Mouse (Mus musculus) hindbrain, embryonic 13.5 days (tissue): ENCODE results near the gene Trem3. TPM values are rescaled to one million over a fixed set of nuclear protein-coding genes. Genes with fewer than 3 reads are reported as not detected.

Experiments
- ATAC-seq: fragments of 200-750 bp; cut with Nextera tagmentation; 2 replicates; pipeline ENCODE4 v1.8.0; 2017; ENCODE audit warnings: moderate TSS enrichment; ENCODE audit not compliant: low FRiP score
- H3K27ac ChIP-seq: fragments of 300-500 bp; sonication (generic); 2 replicates; pipeline ENCODE4 v1.5.1; 2015; ENCODE audit warnings: inconsistent platforms, mild to moderate bottlenecking, moderate library complexity
- H3K27me3 ChIP-seq: fragments of 300-500 bp; sonication (generic); 2 replicates; pipeline ENCODE4 v1.6.1; 2015; ENCODE audit warnings: mild to moderate bottlenecking, inconsistent platforms
- H3K36me3 ChIP-seq: fragments of 300-500 bp; sonication (generic); 2 replicates; pipeline ENCODE4 v1.6.1; 2015; ENCODE audit warnings: mild to moderate bottlenecking, inconsistent platforms
- H3K4me1 ChIP-seq: fragments of 300-500 bp; sonication (generic); replicated peaks from 2 replicates; pipeline ENCODE4 v1.6.1; 2015; ENCODE audit warnings: inconsistent platforms
- H3K4me2 ChIP-seq: fragments of 300-500 bp; sonication (generic); 2 replicates; pipeline ENCODE4 v1.6.1; 2015; ENCODE audit warnings: inconsistent platforms, mild to moderate bottlenecking, moderate library complexity
- H3K4me3 ChIP-seq: fragments of 300-500 bp; sonication (generic); 2 replicates; pipeline ENCODE4 v1.5.1; 2015; ENCODE audit warnings: mild to moderate bottlenecking, inconsistent platforms
- H3K9ac ChIP-seq: fragments of 300-500 bp; sonication (generic); 2 replicates; pipeline ENCODE4 v1.6.1; 2015; ENCODE audit warnings: mild to moderate bottlenecking, inconsistent platforms
- H3K9me3 ChIP-seq: fragments of 300-500 bp; sonication (generic); 2 replicates; pipeline ENCODE4 v1.6.1; 2016; ENCODE audit warnings: inconsistent platforms
- WGBS: fragments of 180-500 bp; shearing (Covaris S2); methylation state at CpG from one replicate; pipeline ENCODE4 v1.1.7; 2015; 5-methylcytosine and 5-hydroxymethylcytosine counted together
- polyA plus RNA-seq: library from polyadenylated mRNA; unstranded; fragments of >200 nt; fragmentation: Nextera tagmentation; extraction: Ambion mirVana; gene quantifications from 2 replicates; pipeline ENCODE4 v1.2.1, GENCODE M21; 2015

The Trem3 gene
- polyA plus RNA-seq, 1 experiment from 2014 or later, result not detected

- H3K4me2 ChIP-seq, result no peak overlapping the region
- H3K4me3 ChIP-seq, result no peak overlapping the region
- no peaks in the 10 kb centered on the region for H3K4me1 ChIP-seq
- ATAC-seq, result no peak
- peaks cover 4% of the 10 kb centered on the region; the same call in 1 of the 2 replicates for H3K9me3 ChIP-seq
- H3K27me3 ChIP-seq, result no peaks in the 10 kb centered on the region
- no peak overlapping the region for H3K27ac ChIP-seq
- H3K36me3 ChIP-seq, result no peaks in the 10 kb centered on the region
- H3K9ac ChIP-seq, result no peak overlapping the region
- 95% methylated on average over 7 of the region's 7 CpGs for WGBS
Observed at GRCm38 (mm10) chr17:48250631-48251030, 3.1 kb downstream of the Trem3 start.

- no peaks in the 10 kb centered on the region for H3K4me1 ChIP-seq
- H3K4me2 ChIP-seq, result no peak overlapping the region
- H3K36me3 ChIP-seq, result no peaks in the 10 kb centered on the region
- no peak overlapping the region for H3K9ac ChIP-seq
- no peaks in the 10 kb centered on the region for H3K27me3 ChIP-seq
- no peak overlapping the region for H3K27ac ChIP-seq
- no peak for ATAC-seq
- H3K9me3 ChIP-seq, result peaks cover 21% of the 10 kb centered on the region
- H3K4me3 ChIP-seq, result no peak overlapping the region
Observed at GRCm38 (mm10) chr17:48256575-48256974, 9.0 kb downstream of the Trem3 start.

GRCm38 (mm10) chr17:48261868-48262267, 14.3 kb downstream of the Trem3 start:
- Histone ChIP-seq H3K9me3 (peaks cover 21% of the 10 kb centered on the region), H3K4me3 (no peak overlapping the region), H3K9ac (no peak overlapping the region), H3K36me3 (no peaks in the 10 kb centered on the region), H3K27me3 (no peaks in the 10 kb centered on the region), H3K27ac (no peak overlapping the region), H3K4me2 (no peak overlapping the region), H3K4me1 (no peaks in the 10 kb centered on the region)
- ATAC-seq, result no peak
- WGBS, result 77% methylated on average over 2 of the region's 2 CpGs

- Histone ChIP-seq H3K4me1 (no peaks in the 10 kb centered on the region), H3K9me3 (peaks cover 17% of the 10 kb centered on the region), H3K36me3 (no peaks in the 10 kb centered on the region), H3K4me2 (no peak within 1 kb of the TSS), H3K9ac (no peak within 1 kb of the TSS), H3K27me3 (no peaks in the 10 kb centered on the region), H3K4me3 (no peak within 1 kb of the TSS), H3K27ac (no peak within 1 kb of the TSS)
- 84% methylated on average over 3 of the region's 3 CpGs for WGBS
- ATAC-seq, result no peak
Observed at GRCm38 (mm10) chr17:48263741-48264362, 16.3 kb downstream of the Trem3 start, which contains the start of gene Treml4. Gene Treml4 (plus strand): TSS chr17:48264295.

- no peak for ATAC-seq
- WGBS, result 96% methylated on average over 7 of the region's 7 CpGs
- no peaks in the 10 kb centered on the region for H3K36me3 ChIP-seq
Observed at GRCm38 (mm10) chr17:48264662-48265061, 17.1 kb downstream of the Trem3 start.

GRCm38 (mm10) chr17:48266138-48266537, 18.6 kb downstream of the Trem3 start:
- Histone ChIP-seq H3K4me3 (no peak overlapping the region), H3K4me2 (no peak overlapping the region), H3K9ac (no peak overlapping the region), H3K36me3 (no peaks in the 10 kb centered on the region), H3K9me3 (no peaks in the 10 kb centered on the region), H3K27me3 (no peaks in the 10 kb centered on the region), H3K27ac (no peak overlapping the region), H3K4me1 (no peaks in the 10 kb centered on the region)
- 10% methylated on average over 2 of the region's 2 CpGs for WGBS
- no peak for ATAC-seq

More at GRCm38 (mm10) chr17:48264662-48265061, 17.1 kb downstream of the Trem3 start:
- Histone ChIP-seq H3K9me3 (peaks cover 9% of the 10 kb centered on the region), H3K4me1 (no peaks in the 10 kb centered on the region), H3K9ac (no peak overlapping the region), H3K27ac (no peak overlapping the region), H3K4me3 (no peak overlapping the region), H3K27me3 (no peaks in the 10 kb centered on the region), H3K4me2 (no peak overlapping the region)

- no peak for ATAC-seq
- Histone ChIP-seq H3K9me3 (no peaks in the 10 kb centered on the region), H3K9ac (no peak overlapping the region), H3K27me3 (no peaks in the 10 kb centered on the region), H3K4me3 (no peak overlapping the region), H3K36me3 (no peaks in the 10 kb centered on the region), H3K4me2 (no peak overlapping the region), H3K4me1 (no peaks in the 10 kb centered on the region), H3K27ac (no peak overlapping the region)
- 34% methylated on average over 2 of the region's 2 CpGs for WGBS
Observed at GRCm38 (mm10) chr17:48266610-48267304, 19.2 kb downstream of the Trem3 start.

GRCm38 (mm10) chr17:48267591-48267990, 20.0 kb downstream of the Trem3 start:
- 97% methylated on average over 1 of the region's 1 CpGs for WGBS
- ATAC-seq, result no peak

GRCm38 (mm10) chr17:48268276-48268675, 20.7 kb downstream of the Trem3 start:
- H3K36me3 ChIP-seq, result no peaks in the 10 kb centered on the region
- H3K27me3 ChIP-seq, result no peaks in the 10 kb centered on the region
- no peak overlapping the region for H3K9ac ChIP-seq
- ATAC-seq, result no peak
- no peaks in the 10 kb centered on the region for H3K4me1 ChIP-seq
- H3K27ac ChIP-seq, result no peak overlapping the region
- H3K4me3 ChIP-seq, result no peak overlapping the region
- H3K4me2 ChIP-seq, result no peak overlapping the region
- H3K9me3 ChIP-seq, result no peaks in the 10 kb centered on the region

More at GRCm38 (mm10) chr17:48267591-48267990, 20.0 kb downstream of the Trem3 start:
- H3K4me3 ChIP-seq, result no peak overlapping the region
- H3K36me3 ChIP-seq, result no peaks in the 10 kb centered on the region
- H3K27ac ChIP-seq, result no peak overlapping the region
- H3K4me1 ChIP-seq, result no peaks in the 10 kb centered on the region
- no peak overlapping the region for H3K9ac ChIP-seq
- H3K27me3 ChIP-seq, result no peaks in the 10 kb centered on the region
- H3K9me3 ChIP-seq, result no peaks in the 10 kb centered on the region
- no peak overlapping the region for H3K4me2 ChIP-seq

GRCm38 (mm10) chr17:48269833-48270232, 22.3 kb downstream of the Trem3 start:
- no peak overlapping the region for H3K27ac ChIP-seq
- H3K4me3 ChIP-seq, result no peak overlapping the region
- no peaks in the 10 kb centered on the region for H3K27me3 ChIP-seq
- H3K9me3 ChIP-seq, result no peaks in the 10 kb centered on the region
- WGBS, result 81% methylated on average over 4 of the region's 4 CpGs
- H3K4me1 ChIP-seq, result no peaks in the 10 kb centered on the region
- no peak overlapping the region for H3K9ac ChIP-seq
- no peak overlapping the region for H3K4me2 ChIP-seq
- no peaks in the 10 kb centered on the region for H3K36me3 ChIP-seq
- ATAC-seq, result no peak

- no peak overlapping the region for H3K27ac ChIP-seq
- ATAC-seq, result no peak
- 83% methylated on average over 5 of the region's 5 CpGs for WGBS
- H3K4me2 ChIP-seq, result no peak overlapping the region
- no peak overlapping the region for H3K9ac ChIP-seq
- H3K4me1 ChIP-seq, result no peaks in the 10 kb centered on the region
- H3K27me3 ChIP-seq, result no peaks in the 10 kb centered on the region
- no peak overlapping the region for H3K4me3 ChIP-seq
- no peaks in the 10 kb centered on the region for H3K9me3 ChIP-seq
- no peaks in the 10 kb centered on the region for H3K36me3 ChIP-seq
Observed at GRCm38 (mm10) chr17:48272158-48272557, 24.6 kb downstream of the Trem3 start.

GRCm38 (mm10) chr17:48272598-48272997, 25.0 kb downstream of the Trem3 start:
- H3K9ac ChIP-seq, result no peak overlapping the region
- no peak overlapping the region for H3K4me2 ChIP-seq
- no peak overlapping the region for H3K27ac ChIP-seq
- 92% methylated on average over 4 of the region's 4 CpGs for WGBS
- H3K4me1 ChIP-seq, result no peaks in the 10 kb centered on the region
- no peaks in the 10 kb centered on the region for H3K9me3 ChIP-seq
- no peaks in the 10 kb centered on the region for H3K27me3 ChIP-seq
- no peak for ATAC-seq
- H3K4me3 ChIP-seq, result no peak overlapping the region
- no peaks in the 10 kb centered on the region for H3K36me3 ChIP-seq

- Histone ChIP-seq H3K9ac (no peak overlapping the region), H3K36me3 (no peaks in the 10 kb centered on the region), H3K27me3 (no peaks in the 10 kb centered on the region), H3K27ac (no peak overlapping the region), H3K4me1 (no peaks in the 10 kb centered on the region), H3K4me3 (no peak overlapping the region), H3K9me3 (no peaks in the 10 kb centered on the region), H3K4me2 (no peak overlapping the region)
- WGBS, result 80% methylated on average over 4 of the region's 4 CpGs
- no peak for ATAC-seq
Observed at GRCm38 (mm10) chr17:48274098-48274497, 26.5 kb downstream of the Trem3 start.
